Mouse (Mus musculus) c-Kit-positive CD71-positive TER-119-positive erythroid progenitor cells, embryonic 14.5 days (primary cell): ENCODE data around the gene Spsb4.

ENCODE experiments used
- DNase-seq: peaks from one replicate; pipeline ENCODE4 v3.0.0-alpha.2; 2013; ENCODE audit warnings: low spot score

Gene Spsb4

DNA sequence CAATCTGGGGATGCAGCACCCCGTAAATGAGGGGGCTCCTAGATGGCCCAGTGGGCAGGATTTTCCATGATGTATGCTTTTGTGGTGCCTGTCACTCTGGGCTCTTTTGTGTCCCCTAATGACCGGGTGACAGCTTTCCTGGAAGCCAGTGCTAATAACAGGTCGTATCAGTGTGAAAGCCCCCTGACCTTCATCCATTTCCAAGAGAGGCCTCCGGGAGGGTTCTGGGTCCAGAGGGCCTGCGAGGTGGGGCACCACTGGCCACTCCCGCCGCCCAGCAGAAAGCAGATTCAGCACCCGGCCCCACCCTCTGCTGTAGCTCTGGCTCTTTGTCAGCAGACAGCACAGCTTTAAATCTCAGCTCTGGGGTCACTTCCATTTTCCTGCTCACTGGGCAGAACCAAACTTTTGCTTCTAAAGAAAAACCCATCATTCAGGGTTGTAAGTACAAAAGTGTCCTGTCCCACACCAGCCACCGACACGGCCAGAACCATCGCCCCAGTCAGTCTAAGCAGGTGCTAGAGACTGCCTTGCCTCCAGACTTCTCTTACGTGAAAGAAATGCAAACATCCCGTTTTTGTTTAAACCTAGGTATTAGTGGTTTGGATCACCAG, 39.1 kb downstream of the Spsb4 start:
- DNase-seq: no peak

GRCm38 (mm10) chr9:96978147-96978782, 40.4 kb downstream of the Spsb4 start:
- no peak for DNase-seq

DNA sequence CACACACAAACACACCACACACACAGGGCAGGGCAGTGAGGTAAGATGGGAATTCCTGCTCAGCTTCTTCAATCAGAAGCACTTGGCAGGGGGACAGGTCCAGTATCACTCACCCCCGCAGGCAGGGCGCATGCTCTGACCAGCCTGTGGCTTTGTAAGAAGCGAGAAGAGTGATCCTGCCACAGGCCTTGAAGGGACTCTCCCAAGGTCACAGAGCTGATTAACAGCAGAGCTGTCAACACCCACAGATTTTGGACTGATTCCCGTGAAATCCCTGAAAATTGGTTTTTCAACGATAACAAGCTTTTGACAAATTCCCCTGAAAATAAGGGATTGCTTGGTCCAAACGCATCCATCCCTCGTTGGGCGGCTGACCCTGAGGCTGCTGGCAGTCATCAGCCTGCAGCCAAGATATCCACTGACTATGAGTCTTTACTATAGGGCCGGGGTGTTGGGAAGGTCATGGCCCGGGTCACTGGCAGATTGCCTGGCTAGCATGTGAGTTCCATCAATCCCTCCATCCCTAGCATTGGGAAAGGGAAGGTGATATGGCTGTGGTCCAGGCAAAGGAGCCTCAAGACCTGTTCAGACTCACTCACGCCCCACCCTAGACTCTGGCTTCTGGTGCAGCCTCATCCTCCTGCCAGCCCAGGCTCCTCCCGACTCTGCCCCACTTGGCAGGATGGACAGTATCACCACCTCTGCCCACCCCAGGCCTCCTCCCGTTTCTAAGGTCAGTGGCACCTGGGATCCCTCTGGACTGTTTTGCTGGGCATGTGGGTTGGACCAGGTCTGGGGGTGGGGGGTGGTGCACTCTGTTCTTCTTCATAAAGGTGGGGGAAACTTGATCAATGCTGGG, 41.1 kb downstream of the Spsb4 start:
- no peak for DNase-seq

GRCm38 (mm10) chr9:96973091-96973490, 45.6 kb downstream of the Spsb4 start:
- no peak for DNase-seq

GRCm38 (mm10) chr9:96971625-96972404, 46.8 kb downstream of the Spsb4 start:
- DNase-seq: no peak

DNA sequence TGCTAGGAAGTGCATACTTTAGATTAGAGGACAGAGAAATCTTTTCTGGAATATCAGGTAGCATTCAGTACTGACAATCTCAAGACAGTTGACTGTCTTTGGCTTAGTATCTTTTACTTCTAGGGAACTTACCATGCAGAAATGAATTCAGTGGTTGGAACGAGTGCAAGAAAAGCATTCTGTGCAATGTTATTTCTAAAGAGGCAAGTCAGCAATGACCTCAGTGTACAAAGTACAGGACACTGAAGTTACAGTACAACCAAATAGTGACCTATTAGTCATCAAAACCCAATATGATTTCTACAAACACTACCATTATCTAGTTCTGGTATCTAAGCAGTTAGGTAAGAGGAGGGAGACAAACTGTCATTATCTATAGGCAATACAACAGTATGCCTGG, 51.1 kb downstream of the Spsb4 start:
- DNase-seq: no peak

DNA sequence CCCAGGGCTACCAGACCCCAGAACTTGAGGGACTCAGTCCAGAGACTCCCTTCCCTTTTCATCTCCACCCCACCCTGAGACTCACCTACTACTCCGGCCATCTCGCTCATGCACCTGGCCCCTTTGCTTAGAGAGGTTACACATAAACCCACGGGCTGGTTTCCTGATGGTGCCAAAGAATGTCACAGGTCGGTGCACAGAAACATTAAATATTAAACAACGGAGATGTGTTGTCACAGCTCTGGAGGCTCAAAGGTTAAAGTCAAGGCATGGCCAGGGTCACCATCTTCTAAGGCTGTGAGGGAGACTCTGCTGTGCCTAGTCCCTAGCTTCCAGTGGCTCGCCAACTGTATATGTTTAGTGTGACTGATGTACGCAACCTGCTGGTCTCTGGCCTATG, 52.2 kb downstream of the Spsb4 start:
- no peak for DNase-seq

- DNase-seq: no peak
Measured at GRCm38 (mm10) chr9:96963443-96964215, 55.0 kb downstream of the Spsb4 start.

GRCm38 (mm10) chr9:96962714-96963113, 55.9 kb downstream of the Spsb4 start:
- DNase-seq: no peak

GRCm38 (mm10) chr9:96961986-96962701, 56.5 kb downstream of the Spsb4 start:
- no peak for DNase-seq

DNA sequence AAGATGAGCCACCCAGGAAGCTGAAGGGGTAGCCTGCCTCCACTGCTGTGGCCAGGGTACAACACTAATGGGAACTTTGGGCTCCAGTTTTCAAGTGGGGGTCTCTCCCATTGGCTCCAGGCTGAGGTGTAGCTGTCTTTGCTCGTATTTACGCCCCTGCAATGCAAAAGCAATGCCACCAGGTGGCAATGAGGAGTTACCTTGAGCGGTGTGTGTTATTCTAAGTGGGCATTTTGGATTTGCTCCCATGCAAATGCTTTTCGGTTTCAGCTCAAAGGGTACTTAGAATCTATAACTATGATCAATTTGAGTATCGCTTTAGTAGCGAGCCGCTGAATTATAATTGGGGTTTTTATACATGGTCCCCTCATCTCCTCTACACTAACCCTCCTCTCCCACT, 57.6 kb downstream of the Spsb4 start:
- no peak for DNase-seq

- no peak for DNase-seq
Measured at GRCm38 (mm10) chr9:96960241-96960640, 58.4 kb downstream of the Spsb4 start.

GRCm38 (mm10) chr9:96959469-96959868, 59.2 kb downstream of the Spsb4 start:
- DNase-seq: no peak

- DNase-seq: no peak
Measured at GRCm38 (mm10) chr9:96958009-96958615, 60.5 kb downstream of the Spsb4 start.

GRCm38 (mm10) chr9:96957298-96957865, 61.3 kb downstream of the Spsb4 start:
- DNase-seq: no peak

GRCm38 (mm10) chr9:96956646-96957297, 61.9 kb downstream of the Spsb4 start:
- DNase-seq: no peak

- no peak for DNase-seq
Measured at GRCm38 (mm10) chr9:96954063-96954809, 64.4 kb downstream of the Spsb4 start.

DNA sequence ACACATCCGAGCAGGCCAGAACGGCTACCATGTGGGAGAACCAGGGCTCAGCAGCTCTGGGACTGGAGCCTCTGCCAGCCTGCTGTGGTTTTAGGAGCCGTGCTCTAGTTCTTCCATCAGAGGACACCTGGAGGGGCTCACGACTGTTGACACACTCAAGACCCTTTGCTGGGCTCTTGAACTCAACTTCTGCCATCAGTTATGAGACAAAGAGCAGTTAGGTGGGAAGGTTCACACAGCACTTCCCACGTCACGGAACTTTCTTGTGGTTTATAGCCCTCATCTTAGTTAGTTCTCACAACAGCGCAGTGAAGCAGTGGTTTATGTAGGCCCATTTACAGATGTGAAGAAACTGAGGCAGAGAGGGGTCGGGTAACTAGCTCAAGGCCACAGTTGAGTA, 65.2 kb downstream of the Spsb4 start:
- no peak for DNase-seq
